Mouse (Mus musculus) lung, postnatal 4 days (tissue): ENCODE measurements at regions not wholly inside any gene's neighbourhood (a gene's known extent, or its start where the extent isn't known, plus 50 kb on each side); places are given as distances from the start of the nearest gene placed in this dataset.
A peak's percentile ranks its signal among the peaks of the same experiment; 100 is the strongest.

Experiments
- DNase-seq, 2 experiments: peaks; one replicate each; pipeline ENCODE4 v3.0.0; 2021

DNA sequence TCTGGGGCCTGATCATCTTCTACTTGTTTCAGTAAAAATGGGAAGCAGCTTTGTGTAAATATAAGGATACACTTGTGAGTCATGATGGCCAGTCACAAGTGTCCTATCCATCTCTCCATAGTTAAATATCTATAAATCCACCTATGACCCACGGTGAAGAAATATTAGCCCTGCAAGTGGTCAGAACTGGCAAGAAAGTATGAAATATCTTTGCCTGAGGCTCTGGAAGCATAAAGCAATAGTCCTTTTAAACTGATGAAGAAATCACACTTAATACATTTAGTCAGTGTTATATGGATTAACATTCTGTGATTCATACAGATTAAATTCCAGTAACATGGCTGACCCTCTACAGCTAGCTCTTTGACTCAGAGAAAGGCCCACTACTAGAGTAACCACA lies 134.8 kb upstream of the Klf6 start:
- DNase-seq: no peak

- DNase-seq: no peak
Observed at GRCm38 (mm10) chr13:5728172-5728571, 133.1 kb upstream of the Klf6 start.

GRCm38 (mm10) chr13:5728808-5729207 lies 132.5 kb upstream of the Klf6 start:
- DNase-seq: no peak

DNA sequence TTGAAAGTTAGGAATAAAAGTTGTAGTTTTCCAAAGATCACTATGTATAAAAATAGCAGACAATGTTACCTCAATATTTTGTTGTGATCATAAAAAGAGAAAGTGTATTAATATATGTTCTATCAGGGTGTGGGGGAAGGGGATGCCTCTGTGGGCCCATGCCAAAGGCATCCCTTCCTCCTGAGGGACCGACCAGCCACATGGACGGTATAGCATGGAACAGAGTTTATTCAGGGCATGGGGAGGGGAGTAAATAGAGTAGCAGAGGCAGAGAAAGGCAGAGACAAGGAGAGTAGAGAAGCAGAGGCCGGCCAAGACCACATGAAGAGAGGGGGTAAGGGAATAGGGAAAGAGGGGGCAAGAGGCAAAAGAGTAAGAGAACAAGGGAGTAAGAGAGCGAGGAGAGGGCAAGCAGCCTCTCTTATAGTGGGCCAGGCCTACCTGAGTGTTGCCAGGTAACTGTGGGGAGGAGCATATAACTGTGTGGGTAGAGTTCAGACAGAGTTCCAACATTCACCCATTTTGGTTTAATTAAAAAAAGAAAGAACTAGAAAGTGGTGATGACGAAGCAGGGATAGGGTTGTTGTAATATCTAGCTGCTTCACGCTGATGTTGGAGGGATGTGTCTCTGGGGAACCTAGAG lies 131.7 kb upstream of the Klf6 start:
- no peak for DNase-seq

GRCm38 (mm10) chr13:5732206-5732605 lies 129.1 kb upstream of the Klf6 start:
- DNase-seq: no peak

GRCm38 (mm10) chr13:5735027-5735624 lies 126.2 kb upstream of the Klf6 start:
- DNase-seq: no peak

- DNase-seq: no peak
Observed at GRCm38 (mm10) chr13:5736472-5736871, 124.8 kb upstream of the Klf6 start.

GRCm38 (mm10) chr13:5737214-5737613 lies 124.1 kb upstream of the Klf6 start:
- no peak for DNase-seq

DNA sequence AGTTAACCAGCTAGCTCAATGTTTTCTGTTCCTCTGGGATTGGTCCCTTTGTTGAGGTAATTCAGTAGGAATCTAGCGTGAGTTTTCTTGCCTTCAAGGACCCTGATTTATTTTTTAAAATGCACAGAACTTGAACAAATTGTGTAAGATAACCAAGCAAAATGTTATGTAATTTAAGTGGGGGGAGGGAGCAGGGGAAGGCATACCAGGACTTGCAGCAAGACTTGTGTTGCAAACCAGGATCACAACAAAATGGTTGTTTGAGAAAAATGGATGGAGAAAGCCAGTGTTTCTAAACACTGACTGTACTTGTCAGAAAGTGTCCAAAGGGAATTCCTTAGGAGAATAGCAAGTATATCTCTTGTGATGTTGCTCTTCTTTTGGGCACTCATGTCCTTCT lies 120.5 kb upstream of the Klf6 start:
- DNase-seq: no peak

GRCm38 (mm10) chr13:5744949-5745348 lies 116.3 kb upstream of the Klf6 start:
- DNase-seq: no peak

DNA sequence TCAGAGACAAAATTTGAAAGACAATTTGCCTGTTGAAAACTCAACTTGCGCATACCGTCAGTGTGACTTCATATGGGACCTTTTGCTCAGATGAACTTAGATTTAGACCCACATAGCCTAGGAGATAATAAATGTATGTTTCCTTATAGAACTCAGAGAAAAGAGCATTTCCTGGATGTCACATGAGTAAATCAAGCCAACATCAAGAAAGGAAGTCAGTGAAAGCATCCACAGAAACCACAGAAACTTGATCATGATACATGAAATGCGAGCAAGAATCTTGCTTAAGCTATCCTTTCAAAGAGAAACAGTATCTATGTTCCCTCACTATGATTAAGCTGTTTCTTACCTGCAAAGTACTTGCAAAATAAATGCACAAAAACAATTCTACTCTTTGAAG lies 104.1 kb upstream of the Klf6 start:
- DNase-seq: no peak

- no peak for DNase-seq
Observed at GRCm38 (mm10) chr13:5757963-5758362, 103.3 kb upstream of the Klf6 start.

GRCm38 (mm10) chr13:5760030-5760429 lies 101.3 kb upstream of the Klf6 start:
- no peak for DNase-seq

DNA sequence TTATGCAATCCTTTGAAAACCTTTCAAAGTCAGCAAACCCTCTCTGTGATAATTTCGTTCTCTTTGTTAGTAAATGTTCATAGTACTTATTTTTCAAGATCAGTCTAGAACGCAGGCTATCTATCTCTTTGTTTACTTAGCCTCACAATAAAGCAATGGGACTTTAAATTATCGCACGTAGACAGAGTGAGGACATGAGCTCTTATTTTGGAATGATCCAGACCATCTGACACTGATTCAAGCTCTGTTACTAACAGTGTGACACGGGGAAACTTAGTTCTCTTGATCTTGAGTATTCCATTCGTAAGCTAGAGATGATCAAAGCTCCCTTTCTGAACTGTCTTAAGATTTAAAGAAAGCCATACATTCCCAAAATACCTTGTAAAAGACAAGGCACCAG lies 94.9 kb upstream of the Klf6 start:
- DNase-seq: no peak

DNA sequence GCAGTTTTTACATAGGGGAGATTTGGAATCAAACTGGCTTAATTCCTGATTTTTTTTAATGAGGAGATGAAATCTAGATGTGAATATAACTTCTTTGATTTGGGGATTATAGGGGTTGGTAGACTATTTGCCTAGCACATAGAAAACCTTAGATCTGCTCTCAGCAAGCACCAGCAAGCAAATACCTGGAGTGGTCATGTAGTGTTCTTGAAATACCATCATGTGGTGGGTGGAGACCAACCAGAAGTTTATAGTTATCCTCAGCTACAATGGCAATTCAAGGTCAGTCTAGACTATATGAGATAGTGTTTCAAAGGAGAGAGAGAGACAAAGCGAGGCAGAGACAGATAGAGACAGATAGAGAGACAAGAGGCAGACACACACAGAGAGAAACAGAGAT lies 94.1 kb upstream of the Klf6 start:
- no peak for DNase-seq

DNA sequence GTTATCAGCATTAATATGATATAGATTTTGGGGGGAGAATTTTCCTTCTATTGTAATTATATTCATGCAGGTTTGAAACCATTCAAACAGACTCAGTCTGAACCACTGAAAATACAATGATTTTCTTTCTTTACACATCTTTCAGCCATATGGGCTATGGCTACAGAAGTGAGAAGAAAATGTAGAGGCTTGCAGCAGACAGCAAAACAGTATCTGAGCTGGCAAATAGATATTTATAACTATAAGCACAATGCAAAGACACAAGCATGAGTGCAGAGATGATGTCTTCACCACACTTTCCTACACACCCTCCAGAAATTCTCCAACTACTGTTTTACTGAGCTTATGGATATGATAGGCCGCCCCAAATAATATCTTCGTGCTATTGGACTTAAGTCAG lies 92.6 kb upstream of the Klf6 start:
- DNase-seq: no peak

DNA sequence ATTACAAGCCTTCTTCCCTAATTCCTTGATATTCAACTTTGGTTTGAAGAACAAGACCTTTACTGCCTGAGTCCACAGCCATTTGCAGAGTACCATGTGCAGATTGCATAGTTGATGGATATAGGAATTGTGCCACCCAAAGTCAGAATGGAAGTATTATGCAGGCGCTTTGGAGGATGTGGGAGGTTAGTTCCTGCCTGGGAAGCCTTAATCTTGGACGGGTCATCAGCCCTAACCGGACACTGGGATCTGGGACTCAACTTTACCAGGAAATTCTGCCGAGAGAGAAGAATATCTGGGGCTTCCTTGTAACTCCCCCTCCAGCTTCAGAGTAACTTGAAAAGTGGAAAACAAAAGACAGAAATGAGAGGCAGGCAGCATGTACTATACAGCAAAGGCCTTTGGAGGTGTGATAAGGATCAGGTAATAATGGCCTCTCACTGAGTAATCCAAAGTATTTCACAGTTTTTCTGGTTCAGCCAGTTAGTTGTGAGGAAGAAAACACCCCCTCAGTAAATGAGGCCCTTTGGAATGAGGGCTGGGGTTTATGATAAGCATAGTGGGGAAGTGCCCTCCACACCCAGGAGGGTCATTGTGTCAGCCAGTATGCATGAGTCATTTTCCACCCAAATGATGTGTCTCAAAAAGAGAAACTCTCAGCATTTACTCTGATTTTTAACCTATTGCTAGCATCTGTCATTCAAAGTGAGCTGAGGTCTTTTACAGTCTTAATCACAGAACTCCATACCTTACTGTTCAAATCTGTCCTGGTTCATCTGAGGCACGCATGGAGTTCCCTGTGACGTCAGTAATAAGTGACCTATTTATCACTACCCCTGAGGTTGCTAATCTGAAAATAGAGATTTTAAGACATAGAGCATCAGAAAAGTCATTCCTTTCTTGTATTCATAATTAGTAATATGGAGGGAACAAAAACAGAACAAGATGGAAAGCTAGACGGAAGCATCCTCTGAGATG lies 91.7 kb upstream of the Klf6 start:
- peak; percentile 9 to 45 for DNase-seq

- no peak for DNase-seq
Observed at GRCm38 (mm10) chr13:5773811-5774210, 87.5 kb upstream of the Klf6 start.

DNA sequence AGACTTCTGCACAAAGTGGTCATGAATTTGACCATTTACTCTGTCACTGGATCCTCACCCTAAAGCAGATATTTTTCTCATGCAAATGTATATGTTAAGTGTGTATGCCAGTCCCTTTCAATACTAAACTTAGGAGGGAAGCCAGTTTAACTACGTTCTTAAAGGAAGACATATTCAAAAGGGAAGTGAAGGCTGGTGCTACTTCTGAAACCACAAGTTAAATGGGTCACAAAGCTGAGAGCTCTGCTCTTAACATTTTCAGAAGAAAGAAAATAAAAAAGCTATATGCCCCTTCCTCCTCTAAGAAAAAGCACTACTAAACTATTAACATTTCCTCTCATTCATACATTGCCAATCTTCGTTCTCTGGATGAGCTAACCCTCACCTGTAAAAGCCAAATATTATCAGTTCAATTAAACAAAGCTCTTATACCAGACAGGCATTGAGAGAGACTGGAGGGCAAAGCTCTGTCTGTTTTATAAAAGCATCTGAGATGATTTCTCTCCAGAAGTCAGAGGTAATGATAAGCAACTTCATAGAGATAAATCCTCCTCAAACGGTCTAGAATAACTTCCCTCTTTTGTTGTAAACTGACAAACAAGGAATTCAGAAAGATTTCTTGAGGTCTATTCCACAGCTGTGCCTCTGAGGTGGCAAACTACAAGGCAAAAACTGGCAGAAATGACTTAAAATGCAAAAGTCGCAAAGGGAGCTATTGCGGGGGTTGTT lies 82.7 kb upstream of the Klf6 start:
- DNase-seq: no peak

GRCm38 (mm10) chr13:5779410-5779809 lies 81.9 kb upstream of the Klf6 start:
- DNase-seq: no peak

GRCm38 (mm10) chr13:5782540-5782939 lies 78.7 kb upstream of the Klf6 start:
- DNase-seq: no peak

DNA sequence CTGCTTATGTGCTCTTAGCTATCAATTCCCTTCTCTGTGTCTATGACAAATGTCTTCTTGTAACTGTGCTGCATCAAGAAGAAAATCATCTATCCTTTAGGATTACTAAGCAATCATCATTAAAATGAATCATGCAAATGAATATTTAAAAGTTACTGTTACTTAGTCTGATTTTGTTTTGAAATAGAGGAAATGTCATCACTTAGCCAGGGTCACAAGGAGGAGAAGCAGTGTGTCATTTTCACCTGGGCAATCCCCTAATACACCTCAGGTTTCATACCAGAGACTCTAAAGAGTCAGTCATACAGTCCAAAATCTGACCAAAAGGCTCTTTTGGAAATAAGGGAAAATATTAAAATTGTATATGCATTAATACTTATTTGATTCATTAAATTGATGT lies 74.2 kb upstream of the Klf6 start:
- DNase-seq: no peak

- no peak for DNase-seq
Observed at GRCm38 (mm10) chr13:5789302-5789701, 72.0 kb upstream of the Klf6 start.
